Mouse (Mus musculus): Measurements from ENCODE around the gene Lrit2.

Lrit2 gene

DNA sequence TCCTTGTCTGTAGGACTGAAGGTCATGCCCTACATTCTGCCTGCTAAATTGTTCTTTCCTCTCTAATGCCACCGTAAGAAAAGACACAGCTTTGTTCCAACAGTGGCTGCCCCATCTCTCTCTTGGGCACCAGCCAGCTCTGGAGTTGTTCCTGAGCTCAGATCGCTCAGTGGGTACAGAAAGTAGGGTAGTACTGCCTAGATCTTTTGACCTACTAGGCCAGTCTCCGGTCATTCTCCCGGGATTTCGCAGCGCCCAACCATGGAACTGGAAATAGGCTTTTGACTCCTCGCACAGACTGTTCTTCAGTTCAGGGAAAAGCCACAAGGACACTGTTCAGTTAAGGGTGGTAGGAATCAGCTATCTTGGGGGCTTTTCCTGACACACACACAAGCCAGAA lies 45.2 kb downstream of the Lrit2 start:
- no peak for DNase-seq

DNA sequence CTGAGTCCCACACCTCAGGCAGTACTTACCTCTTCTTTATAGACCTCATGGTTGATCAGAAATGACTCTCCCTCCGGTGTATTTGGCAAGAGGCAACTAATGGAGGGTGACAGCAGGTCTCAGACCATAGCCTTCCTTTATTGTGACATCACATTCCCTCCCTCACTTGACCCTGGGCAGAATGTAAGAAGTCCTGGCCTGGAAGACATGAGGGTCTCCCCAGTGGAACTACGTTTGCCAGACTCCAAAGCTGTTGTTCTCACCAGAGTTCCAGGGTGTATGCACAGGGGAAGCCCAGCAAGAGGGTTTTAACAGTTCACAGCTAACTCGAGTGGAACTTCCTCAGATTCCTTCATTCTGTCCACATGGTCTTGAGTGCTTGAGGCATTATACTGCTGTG lies 46.2 kb downstream of the Lrit2 start, which contains the start of gene 2610528A11Rik:
Gene 2610528A11Rik, minus strand, starts transcription at position 101 of the 400 bp plus-strand sequence.
- no peak for DNase-seq

GRCm38 (mm10) chr14:37119233-37119632 lies 51.5 kb downstream of the Lrit2 start:
- DNase-seq: no peak
